Mouse (Mus musculus) cerebellum, adult 2 months (tissue): Measurements from ENCODE around the gene Ppp2ca. TPM values are rescaled to one million over a fixed set of nuclear protein-coding genes. Genes with fewer than 3 reads are reported as not detected.

Source experiments
- DNase-seq, 2 experiments: peaks; one replicate each; pipeline ENCODE4 v3.0.0; 2021
- H3K27ac ChIP-seq: fragments of 200-500 bp; 2 replicates; pipeline ENCODE4 v1.5.1; 2012; ENCODE audit warnings: low read length, control low read depth, inconsistent platforms; ENCODE audit not compliant: insufficient read depth
- H3K27me3 ChIP-seq: fragments of 200-500 bp; 2 replicates; pipeline ENCODE4 v1.6.1; 2012; ENCODE audit warnings: inconsistent platforms, mild to moderate bottlenecking, low read length, moderate library complexity; ENCODE audit not compliant: control insufficient read depth, insufficient read depth
- H3K4me1 ChIP-seq: fragments of 200-500 bp; 2 replicates; pipeline ENCODE4 v1.6.1; 2011; ENCODE audit warnings: low read length; ENCODE audit not compliant: control insufficient read depth, insufficient read depth
- H3K4me3 ChIP-seq: fragments of 200-500 bp; replicated peaks from 2 replicates; pipeline ENCODE3; 2011; ENCODE audit warnings: mild to moderate bottlenecking, low read depth, low read length, control low read depth; ENCODE audit not compliant: insufficient read depth
- CTCF ChIP-seq: fragments of 200-500 bp; IDR thresholded peaks from 2 replicates; pipeline ENCODE4 v1.5.1; 2011; ENCODE audit warnings: low read depth, mild to moderate bottlenecking, control low read depth, low read length, moderate library complexity, borderline replicate concordance; ENCODE audit not compliant: insufficient read depth
- POLR2A ChIP-seq: fragments of 200-500 bp; IDR thresholded peaks from 2 replicates; pipeline ENCODE4 v1.6.1; 2011; ENCODE audit warnings: low read length, control low read depth, borderline replicate concordance; ENCODE audit not compliant: insufficient read depth
- WGBS: fragments of 180-500 bp; shearing (Covaris S2); methylation state at CpG from one replicate; pipeline ENCODE4 v1.1.7; 2018; 5-methylcytosine and 5-hydroxymethylcytosine counted together
- polyA plus RNA-seq: library from polyadenylated mRNA; depleted of rRNA; stranded (reverse); fragments of >200 nt; gene quantifications from 2 replicates; pipeline ENCODE4 v1.2.3, GENCODE M21; 2012; rRNA removed

The Ppp2ca gene
- polyA plus RNA-seq, 1 experiment, result 112 TPM

- TF ChIP-seq CTCF (no peak), POLR2A (no peak)
- DNase-seq, result no peak
- H3K4me1 ChIP-seq, result 0 out of 2 replicates have a peak, but pooled peaks cover 2% of the 10 kb centered on the region
- no peak overlapping the region for H3K27ac ChIP-seq
- H3K27me3 ChIP-seq, result peaks cover 4% of the 10 kb centered on the region; the same call in 1 of the 2 replicates
- WGBS, result 18% methylated on average over 12 of the region's 12 CpGs
- no peak overlapping the region for H3K4me3 ChIP-seq
Observed at GRCm38 (mm10) chr11:52168461-52168860, 70.0 kb downstream of the Ppp2ca start.

Other genes starting within 250 kb of the Ppp2ca start
- 21.8 and 21.9 TPM in 2 replicates for gene Jade2, start 241.0 kb upstream of the Ppp2ca start, polyA plus RNA-seq
- 41.0 and 41.8 TPM in 2 replicates for gene Cdkn2aipnl, start 131.0 kb upstream of the Ppp2ca start, polyA plus RNA-seq
- 162 and 170 TPM in 2 replicates for gene Ube2b, start 97.9 kb upstream of the Ppp2ca start, polyA plus RNA-seq
- gene Cdkl3, start 94.5 kb upstream of the Ppp2ca start, polyA plus RNA-seq, result 12.7 and 14.5 TPM in 2 replicates
- not detected in 2 replicates for gene Olfr1373, start 46.8 kb downstream of the Ppp2ca start, polyA plus RNA-seq
- gene Olfr1371, start 115.3 kb downstream of the Ppp2ca start, polyA plus RNA-seq, result not detected in 2 replicates
- 298 and 324 TPM in 2 replicates for gene Skp1a, start 133.3 kb downstream of the Ppp2ca start, polyA plus RNA-seq
- 3.4 and 3.6 TPM in 2 replicates for gene Tcf7, start 184.3 kb downstream of the Ppp2ca start, polyA plus RNA-seq